Mouse (Mus musculus): Measurements from ENCODE around the gene Nectin4.

GRCm38 (mm10) chr1:171385171-171385570 is 15.3 kb downstream of the Nectin4 start:
- no peak for TF ChIP-seq CTCF (IDR thresholded peaks at IDR 0.05; ENCODE audit: extremely low read depth, insufficient read depth, low read length)
- TF ChIP-seq POLR2A (IDR thresholded peaks at IDR 0.05; ENCODE audit: extremely low read depth, insufficient read depth, low read length), result no peak
